Mouse (Mus musculus): ENCODE measurements around the gene Suclg1.

- TF ChIP-seq POLR2A (IDR thresholded peaks at IDR 0.05; ENCODE audit: low read depth, low read length): no peak
- no peak for TF ChIP-seq CTCF (conservative IDR thresholded peaks at IDR 0.05 in 1 of 2, IDR thresholded peaks at IDR 0.05 in 1 of 2; ENCODE audit: low read depth in 2 of 2, low read length in 2 of 2)
- TF ChIP-seq ZNF384 (IDR thresholded peaks at IDR 0.05; ENCODE audit: low read depth, low read length): no peak
- TF ChIP-seq ZC3H11A (IDR thresholded peaks at IDR 0.05; ENCODE audit: low read depth, low read length): no peak
- TF ChIP-seq MAZ (IDR thresholded peaks at IDR 0.05; ENCODE audit: low read depth, low read length): no peak
- TF ChIP-seq TCF12 (IDR thresholded peaks at IDR 0.05; ENCODE audit: low read depth, low read length): no peak
These were observed 60.7 kb downstream of the Suclg1 start for GRCm38 (mm10) chr6:73308685-73309520.

All from CH12.LX (cell line).